25 mouse cellular contexts compared by ENCODE assay signal in the genomic region with DNA sequence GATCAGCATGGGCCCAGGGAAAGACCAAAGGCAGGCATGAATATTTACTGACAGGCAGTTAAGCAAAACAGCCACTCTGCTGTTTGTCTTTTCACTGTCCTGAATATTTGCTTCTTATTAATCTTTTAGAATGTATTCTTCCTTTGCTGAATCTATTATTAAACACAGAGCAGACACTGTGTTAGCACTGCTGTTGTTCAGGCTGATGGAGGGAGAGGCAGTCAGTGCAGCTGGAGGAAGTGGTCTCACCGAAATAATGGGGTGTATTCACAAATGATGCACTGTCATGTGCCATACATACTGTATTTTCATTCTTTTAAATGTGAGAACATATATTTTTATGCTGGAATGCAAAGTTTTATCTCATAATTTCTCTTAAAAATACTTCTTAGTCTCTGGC.
DNase-seq lines count a peak whose midpoint lies in the region; ATAC-seq and TF ChIP-seq lines count a peak whose summit lies in the region.
"Had no signal": no experiment of that assay in that cellular context is flagged by ENCODE, and none has a peak within 500 bp of the region (broad histone marks: within the 10 kb centered on the region; RNA-seq: fewer than 3 reads in every experiment).

No protein-coding gene starts in this region.

- WGBS in midbrain, embryonic 12.5 days: 75% methylated on average over 1 of the region's 1 CpGs
- 61% methylated on average over 1 of the region's 1 CpGs for WGBS in midbrain, embryonic 13.5 days
- WGBS in midbrain, embryonic 16.5 days: 56% methylated on average over 1 of the region's 1 CpGs
- 74% methylated on average over 1 of the region's 1 CpGs for WGBS in midbrain, embryonic 11.5 days
- 76% methylated on average over 1 of the region's 1 CpGs for WGBS in kidney, embryonic 14.5 days

- no peak overlapping the region for H3K4me2 ChIP-seq in midbrain, embryonic 12.5 days (replicated peaks)
- H3K4me2 ChIP-seq in midbrain, embryonic 13.5 days (replicated peaks): no peak overlapping the region
- no peak overlapping the region for H3K4me2 ChIP-seq in midbrain, embryonic 16.5 days (ENCODE audit: low read length)
- H3K4me2 ChIP-seq in midbrain, embryonic 11.5 days: no peak overlapping the region
- H3K4me2 ChIP-seq in kidney, embryonic 14.5 days (replicated peaks; ENCODE audit: low read depth, low read length): no peak overlapping the region
- H3K4me2 ChIP-seq: embryonic facial prominence, embryonic 12.5 days; forebrain, embryonic 13.5 days; forebrain, embryonic 15.5 days had no signal

- TF ChIP-seq POLR2A in brain, embryonic 14.5 days (IDR thresholded peaks at IDR 0.05; ENCODE audit: borderline replicate concordance, extremely low read depth, insufficient read depth, insufficient read length, poor library complexity, severe bottlenecking): no peak

- H3K27me3 ChIP-seq in midbrain, embryonic 12.5 days: no peaks in the 10 kb centered on the region
- H3K27me3 ChIP-seq in midbrain, embryonic 13.5 days: no peaks in the 10 kb centered on the region
- no peaks in the 10 kb centered on the region for H3K27me3 ChIP-seq in midbrain, embryonic 16.5 days (ENCODE audit: control insufficient read depth, insufficient read depth, low read depth, low read length)
- no peaks in the 10 kb centered on the region for H3K27me3 ChIP-seq in midbrain, embryonic 11.5 days (ENCODE audit: control insufficient read depth, insufficient read depth, low read length)
- no peaks in the 10 kb centered on the region for H3K27me3 ChIP-seq in kidney, embryonic 14.5 days (ENCODE audit: control insufficient read depth, insufficient read depth, low read length)
- H3K27me3 ChIP-seq: CH12.LX; embryonic facial prominence, embryonic 12.5 days; forebrain, embryonic 13.5 days; forebrain, embryonic 15.5 days; Patski had no signal

- no peak overlapping the region for H3K9ac ChIP-seq in midbrain, embryonic 12.5 days (replicated peaks)
- no peak overlapping the region for H3K9ac ChIP-seq in midbrain, embryonic 13.5 days (replicated peaks)
- H3K9ac ChIP-seq in midbrain, embryonic 16.5 days (ENCODE audit: low read depth, low read length): no peak overlapping the region
- H3K9ac ChIP-seq in midbrain, embryonic 11.5 days (ENCODE audit: low read length): no peak overlapping the region
- H3K9ac ChIP-seq in kidney, embryonic 14.5 days (ENCODE audit: low read depth, low read length): no peak overlapping the region
- H3K9ac ChIP-seq: embryonic facial prominence, embryonic 12.5 days; forebrain, embryonic 13.5 days; forebrain, embryonic 15.5 days had no signal

- no peaks in the 10 kb centered on the region for H3K9me3 ChIP-seq in midbrain, embryonic 12.5 days
- H3K9me3 ChIP-seq in midbrain, embryonic 13.5 days: no peaks in the 10 kb centered on the region
- no peaks in the 10 kb centered on the region for H3K9me3 ChIP-seq in midbrain, embryonic 16.5 days (replicated peaks; ENCODE audit: control insufficient read depth, low read length, poor library complexity, severe bottlenecking)
- no peaks in the 10 kb centered on the region for H3K9me3 ChIP-seq in midbrain, embryonic 11.5 days (ENCODE audit: control insufficient read depth, low read length)
- H3K9me3 ChIP-seq in kidney, embryonic 14.5 days (ENCODE audit: control insufficient read depth, low read length): no peaks in the 10 kb centered on the region
- H3K9me3 ChIP-seq: embryonic facial prominence, embryonic 10.5 days; embryonic facial prominence, embryonic 12.5 days; forebrain, embryonic 13.5 days; forebrain, embryonic 15.5 days; G1E had no signal

- H3K4me3 ChIP-seq in midbrain, embryonic 12.5 days: no peak overlapping the region
- H3K4me3 ChIP-seq in midbrain, embryonic 13.5 days (replicated peaks): no peak overlapping the region
- H3K4me3 ChIP-seq in midbrain, embryonic 16.5 days (ENCODE audit: low read depth, low read length): no peak overlapping the region
- no peak overlapping the region for H3K4me3 ChIP-seq in midbrain, embryonic 11.5 days (ENCODE audit: low read depth, low read length)
- H3K4me3 ChIP-seq in kidney, embryonic 14.5 days (ENCODE audit: low read length): no peak overlapping the region
- H3K4me3 ChIP-seq: embryonic facial prominence, embryonic 10.5 days; embryonic facial prominence, embryonic 12.5 days; forebrain, embryonic 13.5 days; forebrain, embryonic 15.5 days had no signal

- 0 out of 2 replicates have a peak, but pooled peaks have one; percentile 30 for ATAC-seq in midbrain, embryonic 12.5 days (ENCODE audit: low FRiP score, low read depth)
- no peak for ATAC-seq in midbrain, embryonic 13.5 days
- ATAC-seq in midbrain, embryonic 16.5 days: 0 out of 2 replicates have a peak, but pooled peaks have one; percentile 60
- ATAC-seq in midbrain, embryonic 11.5 days (ENCODE audit: low FRiP score): no peak
- ATAC-seq in kidney, embryonic 14.5 days (ENCODE audit: low FRiP score, low TSS enrichment): no peak
- ATAC-seq: activated CD4-positive, CD25-positive, alpha-beta regulatory T cell, adult 4 months; CD4-positive, CD25-positive, alpha-beta regulatory T cell, adult 4 months; forebrain, embryonic 13.5 days; forebrain, embryonic 15.5 days; Patski had no signal

- H3K4me1 ChIP-seq in midbrain, embryonic 12.5 days: no peaks in the 10 kb centered on the region
- no peaks in the 10 kb centered on the region for H3K4me1 ChIP-seq in midbrain, embryonic 13.5 days (replicated peaks)
- no peaks in the 10 kb centered on the region for H3K4me1 ChIP-seq in midbrain, embryonic 16.5 days (ENCODE audit: control insufficient read depth, insufficient read depth, low read length)
- H3K4me1 ChIP-seq in midbrain, embryonic 11.5 days (ENCODE audit: control insufficient read depth, insufficient read depth, low read length): no peaks in the 10 kb centered on the region
- H3K4me1 ChIP-seq in kidney, embryonic 14.5 days (ENCODE audit: control insufficient read depth, insufficient read depth, low read length): no peaks in the 10 kb centered on the region
- H3K4me1 ChIP-seq: embryonic facial prominence, embryonic 10.5 days; embryonic facial prominence, embryonic 12.5 days; forebrain, embryonic 13.5 days; forebrain, embryonic 15.5 days had no signal

- no peak for DNase-seq in midbrain, embryonic 11.5 days (ENCODE audit: low spot score, missing footprints)
- peak; percentile 18 for DNase-seq in brain, embryonic 14.5 days (ENCODE audit: low read depth)
- peak; percentile 3 for DNase-seq in retina, postnatal 1 day
- DNase-seq: adrenal gland, adult 8-10 months; adrenal gland, postnatal 14 days; adrenal gland, postnatal 36 days; B cell, adult 2 months; cerebellum, adult 11 months; cerebellum, adult 18-20 months; cerebellum, adult 8-10 months; cerebellum, adult 9-11 months; cerebellum, postnatal 25 days had no signal

- no peak overlapping the region for H3K27ac ChIP-seq in midbrain, embryonic 12.5 days (replicated peaks)
- H3K27ac ChIP-seq in midbrain, embryonic 13.5 days: no peak overlapping the region
- H3K27ac ChIP-seq in midbrain, embryonic 16.5 days (ENCODE audit: low read length): no peak overlapping the region
- H3K27ac ChIP-seq in midbrain, embryonic 11.5 days (ENCODE audit: low read depth, low read length): no peak overlapping the region
- H3K27ac ChIP-seq in kidney, embryonic 14.5 days (ENCODE audit: low read depth, low read length): no peak overlapping the region
- H3K27ac ChIP-seq: embryonic facial prominence, embryonic 10.5 days; embryonic facial prominence, embryonic 12.5 days; forebrain, embryonic 13.5 days; forebrain, embryonic 15.5 days had no signal

- H3K36me3 ChIP-seq in midbrain, embryonic 12.5 days: no peaks in the 10 kb centered on the region
- no peaks in the 10 kb centered on the region for H3K36me3 ChIP-seq in midbrain, embryonic 13.5 days
- H3K36me3 ChIP-seq in midbrain, embryonic 16.5 days (ENCODE audit: control insufficient read depth, insufficient read depth, low read length): no peaks in the 10 kb centered on the region
- H3K36me3 ChIP-seq in midbrain, embryonic 11.5 days (ENCODE audit: control insufficient read depth, insufficient read depth, low read length): no peaks in the 10 kb centered on the region
- no peaks in the 10 kb centered on the region for H3K36me3 ChIP-seq in kidney, embryonic 14.5 days (ENCODE audit: control insufficient read depth, insufficient read depth, low read length)
- H3K36me3 ChIP-seq: embryonic facial prominence, embryonic 10.5 days; embryonic facial prominence, embryonic 12.5 days; forebrain, embryonic 15.5 days; G1E had no signal

- TF ChIP-seq CTCF in brain, embryonic 14.5 days (IDR thresholded peaks at IDR 0.05; ENCODE audit: borderline replicate concordance, extremely low read depth, insufficient read depth, insufficient read length): no peak

Comparison
In these comparisons a context has a peak if more than half of its experiments do, and no peak if none do; other contexts are left out.
1. ATAC-seq: peak in midbrain, embryonic 12.5 days (single experiment) and midbrain, embryonic 16.5 days (single experiment); none in midbrain, embryonic 13.5 days (single experiment), midbrain, embryonic 11.5 days (single experiment) and kidney, embryonic 14.5 days (single experiment).